8 mouse cellular contexts compared by ENCODE assay signal in the genomic region with DNA sequence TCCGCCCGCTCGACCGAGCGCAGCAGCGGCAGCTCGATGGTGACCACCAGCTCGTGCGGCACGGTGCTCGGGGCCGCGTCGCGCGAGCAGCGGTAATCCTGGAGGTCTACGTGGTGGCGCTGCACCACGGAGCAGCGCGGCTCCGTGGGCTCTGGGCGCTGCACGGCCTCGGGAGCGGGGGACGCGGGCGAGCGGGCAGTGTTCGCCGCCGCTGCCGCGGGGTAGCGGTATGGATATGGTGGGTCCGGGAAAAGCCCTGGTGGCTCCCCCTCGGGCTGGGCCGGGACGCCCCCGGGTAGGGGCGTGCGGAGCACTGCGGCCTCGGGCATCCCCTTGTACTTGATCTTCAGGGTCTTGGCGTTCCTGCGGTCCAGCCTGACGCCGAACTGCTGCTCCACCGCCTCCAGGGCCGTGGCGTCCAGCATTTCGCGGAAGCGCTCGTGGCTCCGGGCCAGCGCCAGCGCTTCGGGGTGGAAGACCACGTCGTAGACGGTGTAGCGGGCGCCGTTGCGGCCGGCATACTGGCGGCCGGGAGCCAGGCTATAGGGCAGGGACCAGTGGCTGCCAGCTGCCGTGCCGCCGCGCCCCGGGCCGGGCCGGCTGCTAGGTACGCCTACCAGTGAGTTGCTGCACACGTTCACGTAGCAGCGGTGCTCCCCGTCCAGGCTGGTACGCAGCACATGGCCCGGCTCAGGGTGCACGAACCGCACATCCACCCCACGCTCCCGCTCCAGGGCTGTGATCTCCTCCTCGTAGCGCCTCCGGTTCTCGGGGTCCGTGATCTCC. TPM values are rescaled to one million over a fixed set of nuclear protein-coding genes. Genes with fewer than 3 reads are reported as not detected.
DNase-seq lines count a peak whose midpoint lies in the region; ATAC-seq and TF ChIP-seq lines count a peak whose summit lies in the region.

No protein-coding gene starts in this region.

- peak; percentile 68 for ATAC-seq in embryonic facial prominence, embryonic 13.5 days (ENCODE audit: insufficient number of reproducible peaks, insufficient read depth, low FRiP score, low TSS enrichment, low read depth)
- peak; percentile 81 for ATAC-seq in liver, embryonic 14.5 days (ENCODE audit: insufficient read depth)

- peak overlapping the region; percentile 93 for H3K9ac ChIP-seq in embryonic facial prominence, embryonic 13.5 days
- peak overlapping the region; percentile 70 for H3K9ac ChIP-seq in liver, embryonic 14.5 days (replicated peaks)

- WGBS in embryonic facial prominence, embryonic 13.5 days: under 1% methylated on average over 94 of the region's 94 CpGs
- under 1% methylated on average over 94 of the region's 94 CpGs for WGBS in kidney, adult 2 months
- under 1% methylated on average over 93 of the region's 94 CpGs for WGBS in liver, embryonic 14.5 days (ENCODE audit: insufficient replicate concordance)

- peaks cover 22% of the 10 kb centered on the region for H3K36me3 ChIP-seq in embryonic facial prominence, embryonic 13.5 days
- no peaks in the 10 kb centered on the region; the same call in 1 of the 2 replicates for H3K36me3 ChIP-seq in kidney, adult 2 months (ENCODE audit: control insufficient read depth, insufficient read depth, low read length)
- H3K36me3 ChIP-seq in liver, embryonic 14.5 days (replicated peaks; ENCODE audit: control insufficient read depth, insufficient read depth, low read depth): peaks cover 28% of the 10 kb centered on the region
- no peaks in the 10 kb centered on the region for H3K36me3 ChIP-seq in splenic B cell, adult 2 months (ENCODE audit: control insufficient read depth, insufficient read depth, low read length, poor library complexity, severe bottlenecking)

- H3K9me3 ChIP-seq in embryonic facial prominence, embryonic 13.5 days: no peaks in the 10 kb centered on the region
- no peaks in the 10 kb centered on the region for H3K9me3 ChIP-seq in liver, embryonic 14.5 days (ENCODE audit: control insufficient read depth, low read length)

- H3K4me1 ChIP-seq in embryonic facial prominence, embryonic 13.5 days: peaks cover 22% of the 10 kb centered on the region
- peaks cover 5% of the 10 kb centered on the region; the same call in 1 of the 2 replicates for H3K4me1 ChIP-seq in kidney, adult 2 months (ENCODE audit: control insufficient read depth, insufficient read depth, low read length)
- peaks cover 6 to 7% of the 10 kb centered on the region in 2 experiments; a peak in 3 of 4 replicates for H3K4me1 ChIP-seq in liver, embryonic 14.5 days (replicated peaks; ENCODE audit: control insufficient read depth in 2 of 2, insufficient read depth in 2 of 2, low read length in 1 of 2)

- peak overlapping the region; percentile 93 for H3K27ac ChIP-seq in embryonic facial prominence, embryonic 13.5 days
- H3K27ac ChIP-seq in kidney, adult 2 months (ENCODE audit: insufficient read depth, low read depth, low read length): peak overlapping the region; percentile 81
- H3K27ac ChIP-seq in liver, embryonic 14.5 days: peak overlapping the region; percentile 67

- peak overlapping the region; percentile 96 for H3K4me3 ChIP-seq in embryonic facial prominence, embryonic 13.5 days
- peak overlapping the region; percentile 68 for H3K4me3 ChIP-seq in kidney, adult 2 months (ENCODE audit: insufficient read depth, low read depth, low read length)
- H3K4me3 ChIP-seq in liver, embryonic 14.5 days (ENCODE audit: insufficient read depth in 1 of 2, low read depth in 2 of 2, low read length in 2 of 2): peak overlapping the region; percentile 83 to 95

- peak overlapping the region; percentile 95 for H3K4me2 ChIP-seq in embryonic facial prominence, embryonic 13.5 days
- H3K4me2 ChIP-seq in liver, embryonic 14.5 days (ENCODE audit: low read depth): peak overlapping the region; percentile 99

- TF ChIP-seq EP300 in liver, embryonic 14.5 days (IDR thresholded peaks at IDR 0.05; ENCODE audit: low read depth): no peak

- TF ChIP-seq POLR2A in kidney, adult 2 months (IDR thresholded peaks at IDR 0.05; ENCODE audit: low read depth, low read length): no peak

- DNase-seq in CD4-positive helper T cell, adult 2 months (ENCODE audit: low read depth, low spot score): peak; percentile 79
- peak; percentile 78 for DNase-seq in adrenal gland, postnatal 14 days
- peak; percentile 34 to 51 for DNase-seq in heart, adult 9 months (ENCODE audit: low spot score in 2 of 2)
- peak; percentile 56 for DNase-seq in kidney, adult 2 months
- peak; percentile 50 to 58 (median 53) for DNase-seq in liver, embryonic 14.5 days (ENCODE audit: low read depth in 3 of 3, low spot score in 3 of 3)
- peak; percentile 26 to 52 for DNase-seq in natural killer cell, adult 2 months (ENCODE audit: low spot score in 2 of 2)
- peak; percentile 64 for DNase-seq in splenic B cell, adult 2 months (ENCODE audit: low read depth, low spot score)

- TF ChIP-seq CTCF in kidney, adult 2 months (conservative IDR thresholded peaks at IDR 0.05; ENCODE audit: insufficient read depth, insufficient read length, low read depth, low read length): no peak
- no peak for TF ChIP-seq CTCF in liver, embryonic 14.5 days (IDR thresholded peaks at IDR 0.05; ENCODE audit: low read depth)

- no peaks in the 10 kb centered on the region for H3K27me3 ChIP-seq in embryonic facial prominence, embryonic 13.5 days
- no peaks in the 10 kb centered on the region for H3K27me3 ChIP-seq in kidney, adult 2 months (replicated peaks; ENCODE audit: control insufficient read depth, insufficient read depth, low read length)
- no peaks in the 10 kb centered on the region for H3K27me3 ChIP-seq in liver, embryonic 14.5 days (ENCODE audit: control insufficient read depth, insufficient read depth, low read length)
- H3K27me3 ChIP-seq in splenic B cell, adult 2 months (ENCODE audit: control insufficient read depth, insufficient read depth, low read length, poor library complexity, severe bottlenecking): no peaks in the 10 kb centered on the region

RNA-seq across cellular contexts. Expression of a gene that starts 0.7 kb away (rescaled TPM):
- 1.0 and 1.7 TPM in 2 replicates for total RNA-seq in adrenal gland, postnatal 14 days (2021)
- polyA plus RNA-seq in embryonic facial prominence, embryonic 13.5 days (2015; fragmentation: Nextera tagmentation; extraction: Ambion mirVana): 12.0 and 14.4 TPM in 2 replicates
- polyA plus RNA-seq in kidney, adult 2 months (2012; rRNA removed): 1.3 and 1.5 TPM in 2 replicates
- 2.8 TPM in 2 replicates for polyA plus RNA-seq in liver, embryonic 14.5 days (2012; rRNA removed)
- 2.9 TPM in 2 replicates for polyA plus RNA-seq in liver, embryonic 14.5 days (2014; fragmentation: Nextera tagmentation; extraction: Ambion mirVana)

RNA-seq across cellular contexts. Expression of a gene that starts 0.7 kb away (rescaled TPM):
- total RNA-seq in adrenal gland, postnatal 14 days (2021): 6.2 and 7.2 TPM in 2 replicates
- polyA plus RNA-seq in embryonic facial prominence, embryonic 13.5 days (2015; fragmentation: Nextera tagmentation; extraction: Ambion mirVana): 33.8 and 40.4 TPM in 2 replicates
- polyA plus RNA-seq in kidney, adult 2 months (2012; rRNA removed): 2.6 and 3.1 TPM in 2 replicates
- 4.9 TPM in 2 replicates for polyA plus RNA-seq in liver, embryonic 14.5 days (2012; rRNA removed)
- 15.7 and 19.1 TPM in 2 replicates for polyA plus RNA-seq in liver, embryonic 14.5 days (2014; fragmentation: Nextera tagmentation; extraction: Ambion mirVana)

RNA-seq across cellular contexts. Expression of a gene that starts 6.5 kb away (rescaled TPM):
- 3.9 and 4.4 TPM in 2 replicates for total RNA-seq in adrenal gland, postnatal 14 days (2021)
- 26.1 and 33.9 TPM in 2 replicates for polyA plus RNA-seq in embryonic facial prominence, embryonic 13.5 days (2015; fragmentation: Nextera tagmentation; extraction: Ambion mirVana)
- polyA plus RNA-seq in kidney, adult 2 months (2012; rRNA removed): 0.57 and 0.78 TPM in 2 replicates
- 1.2 and 8.0 TPM in 2 replicates for polyA plus RNA-seq in liver, embryonic 14.5 days (2012; rRNA removed)
- 16.3 and 17.4 TPM in 2 replicates for polyA plus RNA-seq in liver, embryonic 14.5 days (2014; fragmentation: Nextera tagmentation; extraction: Ambion mirVana)

RNA-seq across cellular contexts. Expression of a gene that starts 13.6 kb away (rescaled TPM):
- total RNA-seq in adrenal gland, postnatal 14 days (2021): 43.6 and 53.0 TPM in 2 replicates
- polyA plus RNA-seq in embryonic facial prominence, embryonic 13.5 days (2015; fragmentation: Nextera tagmentation; extraction: Ambion mirVana): 43.8 and 44.1 TPM in 2 replicates
- polyA plus RNA-seq in kidney, adult 2 months (2012; rRNA removed): 30.8 and 32.6 TPM in 2 replicates
- 9.2 and 11.0 TPM in 2 replicates for polyA plus RNA-seq in liver, embryonic 14.5 days (2012; rRNA removed)
- 23.3 and 24.1 TPM in 2 replicates for polyA plus RNA-seq in liver, embryonic 14.5 days (2014; fragmentation: Nextera tagmentation; extraction: Ambion mirVana)

RNA-seq across cellular contexts. Expression of a gene that starts 13.7 kb away (rescaled TPM):
- total RNA-seq in adrenal gland, postnatal 14 days (2021): 575 and 595 TPM in 2 replicates
- polyA plus RNA-seq in embryonic facial prominence, embryonic 13.5 days (2015; fragmentation: Nextera tagmentation; extraction: Ambion mirVana): 521 and 554 TPM in 2 replicates
- polyA plus RNA-seq in kidney, adult 2 months (2012; rRNA removed): 157 and 190 TPM in 2 replicates
- 286 and 515 TPM in 2 replicates for polyA plus RNA-seq in liver, embryonic 14.5 days (2012; rRNA removed)
- polyA plus RNA-seq in liver, embryonic 14.5 days (2014; fragmentation: Nextera tagmentation; extraction: Ambion mirVana): 614 and 643 TPM in 2 replicates

Comparison
In these comparisons a context has a peak if more than half of its experiments do, and no peak if none do; other contexts are left out.
1. Peak in every context shown above with its lines: DNase-seq, ATAC-seq, H3K4me3 ChIP-seq and H3K27ac ChIP-seq.